Mouse (Mus musculus): ENCODE results near the gene Peli2.

Gene Peli2

GRCm38 (mm10) chr14:48225810-48226446, 105.3 kb downstream of the Peli2 start:
- DNase-seq = no peak

GRCm38 (mm10) chr14:48226759-48227158, 106.1 kb downstream of the Peli2 start:
- no peak for DNase-seq

GRCm38 (mm10) chr14:48234785-48235519, 114.3 kb downstream of the Peli2 start:
- peak; percentile 72 for DNase-seq

GRCm38 (mm10) chr14:48241335-48241734, 120.7 kb downstream of the Peli2 start:
- no peak for DNase-seq

- DNase-seq = no peak
Measured at GRCm38 (mm10) chr14:48246236-48246635, 125.6 kb downstream of the Peli2 start.

GRCm38 (mm10) chr14:48246963-48247362, 126.3 kb downstream of the Peli2 start:
- DNase-seq = no peak

GRCm38 (mm10) chr14:48249459-48249858, 128.8 kb downstream of the Peli2 start:
- DNase-seq = no peak

GRCm38 (mm10) chr14:48249909-48250308, 129.3 kb downstream of the Peli2 start:
- DNase-seq = no peak

GRCm38 (mm10) chr14:48251381-48251979, 130.9 kb downstream of the Peli2 start:
- no peak for DNase-seq

- DNase-seq = no peak
Measured at GRCm38 (mm10) chr14:48253183-48253582, 132.6 kb downstream of the Peli2 start.

GRCm38 (mm10) chr14:48254696-48255095, 134.1 kb downstream of the Peli2 start:
- no peak for DNase-seq

- DNase-seq = no peak
Measured at GRCm38 (mm10) chr14:48255290-48255689, 134.7 kb downstream of the Peli2 start.

- DNase-seq = peak; percentile 81
Measured at GRCm38 (mm10) chr14:48257759-48258158, 137.1 kb downstream of the Peli2 start.

GRCm38 (mm10) chr14:48258696-48259366, 138.2 kb downstream of the Peli2 start:
- no peak for DNase-seq

GRCm38 (mm10) chr14:48263146-48263545, 142.5 kb downstream of the Peli2 start:
- DNase-seq = no peak

GRCm38 (mm10) chr14:48266710-48267109, 146.1 kb downstream of the Peli2 start:
- no peak for DNase-seq

GRCm38 (mm10) chr14:48278291-48278690, 157.7 kb downstream of the Peli2 start:
- DNase-seq = no peak

- DNase-seq = no peak
Measured at GRCm38 (mm10) chr14:48286949-48287348, 166.3 kb downstream of the Peli2 start.

GRCm38 (mm10) chr14:48287581-48287980, 167.0 kb downstream of the Peli2 start:
- no peak for DNase-seq

GRCm38 (mm10) chr14:48288600-48288999, 168.0 kb downstream of the Peli2 start:
- no peak for DNase-seq

GRCm38 (mm10) chr14:48289602-48290599, 169.3 kb downstream of the Peli2 start:
- DNase-seq = no peak

- no peak for DNase-seq
Measured at GRCm38 (mm10) chr14:48293498-48293897, 172.9 kb downstream of the Peli2 start.
